Mouse (Mus musculus): Measurements from ENCODE around the gene Ccdc125.
"Not testable (repeated sequence)": the region's sequence is repeated elsewhere in the genome, so short reads cannot be mapped to it uniquely, and the experiment has no call there.

Ccdc125 gene

DNA sequence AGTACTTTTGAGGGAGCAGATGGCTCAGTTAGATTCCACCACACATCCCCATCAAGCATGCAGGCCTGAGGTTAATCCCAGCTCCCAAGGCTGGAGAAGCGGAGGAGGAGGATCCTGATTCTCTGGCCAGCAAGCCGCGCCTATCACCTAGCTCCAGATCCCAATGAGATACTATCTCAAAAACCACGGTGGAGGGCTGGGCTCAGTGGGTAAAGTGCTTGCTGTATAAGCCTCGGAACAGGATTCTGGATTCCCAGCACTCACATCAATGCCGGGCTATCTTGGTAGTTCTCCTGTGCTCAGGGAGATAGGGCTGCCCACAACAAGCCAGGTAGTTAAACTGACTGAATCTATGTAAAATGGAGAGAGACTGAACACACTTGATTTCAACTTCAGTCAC is 46.0 kb downstream of the Ccdc125 start:
- no peak for DNase-seq (ENCODE audit: low spot score in 2 of 2)

GRCm38 (mm10) chr13:100721656-100722055 is 52.1 kb downstream of the Ccdc125 start:
- DNase-seq (ENCODE audit: low spot score in 2 of 2), result no peak

GRCm38 (mm10) chr13:100724051-100724754 is 54.7 kb downstream of the Ccdc125 start:
- no peak for DNase-seq (ENCODE audit: low spot score in 2 of 2)

GRCm38 (mm10) chr13:100725194-100725593 is 55.7 kb downstream of the Ccdc125 start:
- DNase-seq (ENCODE audit: low spot score in 2 of 2), result no peak

- DNase-seq (ENCODE audit: low spot score in 2 of 2), result no peak
Observed at GRCm38 (mm10) chr13:100728086-100728485, 58.6 kb downstream of the Ccdc125 start.

- DNase-seq (ENCODE audit: low spot score in 2 of 2), result not testable (repeated sequence)
Observed at GRCm38 (mm10) chr13:100728530-100728929, 59.0 kb downstream of the Ccdc125 start.

DNA sequence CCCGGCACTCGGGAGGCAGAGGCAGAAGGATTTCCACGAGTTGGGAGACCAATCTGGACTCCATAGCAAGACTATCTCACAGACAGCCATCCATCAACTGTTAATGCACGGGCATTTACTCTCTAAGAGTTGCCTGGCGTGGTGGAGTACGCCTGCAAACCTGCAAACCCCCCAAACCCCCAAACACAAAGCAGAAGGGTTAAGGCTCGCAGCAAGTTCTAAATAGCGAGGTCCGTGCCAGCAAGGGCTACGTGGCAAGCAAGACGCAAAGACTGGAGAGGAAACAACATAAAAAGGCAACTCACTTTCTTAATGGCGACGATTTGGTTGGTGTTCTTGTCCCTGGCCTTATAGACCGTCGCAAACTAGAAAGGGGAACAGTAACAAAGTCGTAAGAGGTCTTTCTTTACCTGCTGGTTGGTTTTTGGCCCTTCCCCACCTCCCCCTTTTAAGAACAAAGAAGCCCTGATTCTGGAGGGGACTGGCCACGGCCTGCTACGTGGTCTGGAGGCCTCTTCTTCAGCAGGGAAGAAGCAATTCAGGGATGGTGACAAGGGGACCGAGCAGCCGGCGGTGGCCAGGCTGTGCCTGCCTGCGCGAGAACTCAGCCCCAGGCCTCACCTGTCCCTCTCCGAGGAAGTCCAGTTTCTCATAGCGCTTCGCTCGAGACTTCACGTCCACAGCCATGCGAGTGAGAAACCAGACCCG is 60.8 kb downstream of the Ccdc125 start:
- no peak for DNase-seq (ENCODE audit: low spot score in 2 of 2)

DNA sequence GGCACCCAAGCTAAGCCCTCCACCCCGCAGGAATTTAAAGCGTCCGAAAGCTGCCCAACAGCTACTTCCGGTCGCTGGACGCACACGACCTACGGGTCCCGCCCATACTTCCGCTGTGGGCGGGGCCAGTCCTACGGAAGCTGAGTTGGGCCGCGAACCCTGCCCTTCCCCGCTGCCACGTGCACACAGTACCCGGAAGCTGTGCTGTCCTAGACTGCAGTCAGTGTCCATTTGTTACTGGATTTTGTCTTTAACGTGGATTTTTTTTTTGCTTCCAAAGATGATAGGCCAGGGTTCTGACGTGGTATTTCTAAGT is 61.3 kb downstream of the Ccdc125 start, which contains the start of gene Cdk7:
Cdk7 (minus strand) TSS at position 79 of the 316 bp plus-strand sequence.
- DNase-seq (ENCODE audit: low spot score in 2 of 2), result peak; percentile 91 to 92

DNA sequence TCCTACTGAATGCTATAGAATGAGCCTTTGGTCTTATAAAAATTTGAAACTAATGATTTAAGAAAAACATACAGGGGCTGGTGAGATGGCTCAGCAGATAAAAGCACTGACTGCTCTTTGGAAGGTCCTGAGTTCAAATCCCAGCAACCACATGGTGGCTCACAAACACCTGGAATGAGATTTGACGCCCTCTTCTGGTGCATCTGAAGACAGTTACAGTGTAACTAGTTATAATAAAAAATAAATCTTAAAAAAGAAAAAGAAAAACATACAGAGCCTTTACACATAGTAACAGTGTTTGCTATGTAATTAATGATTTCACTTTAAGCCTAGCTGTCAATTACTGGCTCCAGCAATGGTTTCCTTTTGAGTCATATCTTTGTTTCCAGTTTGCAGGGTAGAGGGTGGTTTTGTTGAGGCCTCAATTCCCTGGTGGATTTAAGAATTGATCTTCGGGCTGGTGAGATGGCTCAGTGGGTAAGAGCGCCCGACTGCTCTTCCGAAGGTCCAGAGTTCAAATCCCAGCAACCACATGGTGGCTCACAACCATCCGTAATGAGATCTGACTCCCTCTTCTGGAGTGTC is 62.0 kb downstream of the Ccdc125 start:
- not testable (repeated sequence) for DNase-seq (ENCODE audit: low spot score in 2 of 2)

- DNase-seq (ENCODE audit: low spot score in 2 of 2), result no peak
Observed at GRCm38 (mm10) chr13:100732756-100733155, 63.2 kb downstream of the Ccdc125 start.

- DNase-seq (ENCODE audit: low spot score in 2 of 2), result no peak
Observed at GRCm38 (mm10) chr13:100742831-100743230, 73.3 kb downstream of the Ccdc125 start.

- no peak for DNase-seq (ENCODE audit: low spot score in 2 of 2)
Observed at GRCm38 (mm10) chr13:100743346-100744035, 74.0 kb downstream of the Ccdc125 start.

GRCm38 (mm10) chr13:100744036-100744744 is 74.7 kb downstream of the Ccdc125 start, which contains the start of gene Mrps36:
TSS of gene Mrps36 (minus strand) at chr13:100744659.
- DNase-seq (ENCODE audit: low spot score in 2 of 2), result peak; percentile 90 to 93

DNA sequence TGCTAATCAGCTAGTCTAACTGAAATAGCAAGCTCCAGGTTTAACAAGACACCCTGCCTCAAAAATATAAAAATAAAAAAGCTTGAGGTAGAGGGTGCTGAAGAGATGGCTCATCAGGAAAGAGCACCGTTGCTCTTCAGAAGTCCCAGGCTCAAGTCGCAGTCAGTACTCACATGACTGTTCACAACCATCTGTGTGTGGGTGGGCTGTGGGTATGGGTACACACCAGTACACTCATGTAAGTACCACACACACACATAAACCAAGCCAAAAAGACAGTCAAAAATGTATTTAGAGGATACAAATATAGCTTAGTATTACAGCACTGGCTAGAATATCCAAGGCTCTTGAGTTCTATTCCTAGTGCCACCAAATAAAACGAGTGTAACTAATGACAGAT is 76.6 kb downstream of the Ccdc125 start:
- DNase-seq (ENCODE audit: low spot score in 2 of 2), result peak; percentile 71 to 80

All from right cerebral cortex, postnatal 36 days (tissue).